Comparison of ENCODE assay signal across 11 mouse cellular contexts in genomic region chrX:56136336-56136909, GRCm38 (mm10). TPM values are rescaled to one million over a fixed set of nuclear protein-coding genes. Genes with fewer than 3 reads are reported as not detected.
A peak's percentile ranks its signal among the peaks of the same experiment; 100 is the strongest.
DNase-seq lines count a peak whose midpoint lies in the region; TF ChIP-seq lines count a peak whose summit lies in the region.
"Not testable (repeated sequence)": the region's sequence is repeated elsewhere in the genome, so short reads cannot be mapped to it uniquely, and the experiment has no call there.
"Had no signal": no experiment of that assay in that cellular context is flagged by ENCODE, and none has a peak within 500 bp of the region (broad histone marks: within the 10 kb centered on the region; RNA-seq: fewer than 3 reads in every experiment).

Gene 3830403N18Rik (plus strand): TSS chrX:56136572.

- TF ChIP-seq POLR2A in CH12.LX (IDR thresholded peaks at IDR 0.05; ENCODE audit: low read depth, low read length), result peak; percentile 38; the same call in 1 of the 2 replicates
- not testable (repeated sequence) for TF ChIP-seq POLR2A in myocyte (IDR thresholded peaks at IDR 0.05; ENCODE audit: insufficient read length, low read depth); testis, adult 2 months (IDR thresholded peaks at IDR 0.05; ENCODE audit: control insufficient read depth, low read depth, low read length)

- H3K4me3 ChIP-seq in CH12.LX (replicated peaks in 1 of 3; ENCODE audit: low read depth in 2 of 3, low read length in 2 of 3, poor library complexity in 1 of 3) (peak within 1 kb of the TSS; percentile 36 to 62 (median 50)), myocyte (peak within 1 kb of the TSS; percentile 20)
- peak within 1 kb of the TSS; percentile 17 for H3K4me3 ChIP-seq in testis, adult 2 months (ENCODE audit: control insufficient read depth, low read depth, low read length)

- H3K27me3 ChIP-seq in CH12.LX (replicated peaks); myocyte (ENCODE audit: control insufficient read depth, insufficient read depth, insufficient read length); testis, adult 2 months (ENCODE audit: control insufficient read depth, insufficient read depth, low read length): not testable (repeated sequence)

- dilution Hi-C loops in CH12.LX (cut with MboI; ENCODE audit: extremely low pct_ligation_motif_present, extremely low pct_unique_long_range_greater_than_20kb, low sequenced_read_pairs), result not testable (repeated sequence)

- H3K79me2 ChIP-seq in CH12.LX (replicated peaks; ENCODE audit: control insufficient read depth, extremely low read depth, insufficient read depth, poor library complexity, severe bottlenecking), result not testable (repeated sequence)
- peaks cover 13% of the 10 kb centered on the region for H3K79me2 ChIP-seq in myocyte (ENCODE audit: control insufficient read depth, insufficient read depth)

- TF ChIP-seq RAD21 in CH12.LX (IDR thresholded peaks at IDR 0.05; ENCODE audit: low read depth, low read length), result not testable (repeated sequence)

- not testable (repeated sequence) for H3ac ChIP-seq in myocyte (ENCODE audit: control insufficient read depth, insufficient read length)

- peak within 1 kb of the TSS; percentile 66 for H3K9ac ChIP-seq in CH12.LX (ENCODE audit: insufficient read depth, low read depth)

- TF ChIP-seq CTCF in CH12.LX (conservative IDR thresholded peaks at IDR 0.05 in 1 of 2, IDR thresholded peaks at IDR 0.05 in 1 of 2; ENCODE audit: low read depth in 2 of 2, low read length in 2 of 2); testis, adult 2 months (IDR thresholded peaks at IDR 0.05; ENCODE audit: control insufficient read depth, insufficient read depth, insufficient replicate concordance, low read depth, low read length): not testable (repeated sequence)

- H3K4me1 ChIP-seq in CH12.LX (ENCODE audit: control insufficient read depth in 1 of 2, insufficient read depth in 2 of 2); testis, adult 2 months (ENCODE audit: control insufficient read depth, insufficient read depth, low read length): not testable (repeated sequence)

- DNase-seq in 416B (ENCODE audit: low read depth), result peak; percentile 0
- peak; percentile 61 for DNase-seq in CH12.LX (ENCODE audit: extremely low read depth)
- DNase-seq in MEL-GATA-1-ER (ENCODE audit: extremely low read depth, low read depth), result peak; percentile 87
- peak; percentile 1 for DNase-seq in NIH3T3 (ENCODE audit: low read depth)

- TF ChIP-seq EP300 in CH12.LX (IDR thresholded peaks at IDR 0.05; ENCODE audit: low read length), result not testable (repeated sequence)

- H3K4me2 ChIP-seq in CH12.LX (ENCODE audit: insufficient read depth, low read depth, poor library complexity, severe bottlenecking), result not testable (repeated sequence)
- H3K4me2 ChIP-seq in myocyte (ENCODE audit: low read depth), result peak within 1 kb of the TSS; percentile 69

- in situ Hi-C loops in CH12.LX (cut with MboI; ENCODE audit: low pct_ligation_motif_present, low pct_unique_long_range_greater_than_20kb, low sequenced_read_pairs), result not testable (repeated sequence)

- H3K9me3 ChIP-seq in CH12.LX (replicated peaks; ENCODE audit: low read length), result not testable (repeated sequence)

- not testable (repeated sequence) for H3K27ac ChIP-seq in CH12.LX (ENCODE audit: insufficient read depth, low read depth)
- H3K27ac ChIP-seq in testis, adult 2 months (ENCODE audit: control insufficient read depth, insufficient read depth, low read depth, low read length), result 0 out of 2 replicates have a peak within 1 kb of the TSS, but pooled peaks have one; percentile 13

- not testable (repeated sequence) for H3K36me3 ChIP-seq in CH12.LX (replicated peaks in 1 of 2; ENCODE audit: control insufficient read depth in 1 of 2, insufficient read depth in 1 of 2, low read length in 1 of 2); myocyte (ENCODE audit: control insufficient read depth, insufficient read depth); testis, adult 2 months (ENCODE audit: control insufficient read depth, insufficient read depth, low read length)

TF ChIP-seq in CH12.LX, 34 proteins besides CTCF, POLR2A, EP300 and RAD21:
- TF ChIP-seq TCF12 (IDR thresholded peaks at IDR 0.05; ENCODE audit: low read depth, low read length), result 0 out of 2 replicates have a peak, but pooled peaks have one; percentile 31
- peak; percentile 57 for TF ChIP-seq NRF1 (IDR thresholded peaks at IDR 0.05; ENCODE audit: low read depth, low read length)
- peak; percentile 66; the same call in 1 of the 2 replicates for TF ChIP-seq ELF1 (IDR thresholded peaks at IDR 0.05; ENCODE audit: low read depth, low read length)
- TF ChIP-seq NELFE (IDR thresholded peaks at IDR 0.05; ENCODE audit: low read depth, low read length), result peak; percentile 40; the same call in 1 of the 2 replicates
- TF ChIP-seq SIN3A (IDR thresholded peaks at IDR 0.05; ENCODE audit: low read length), result 0 out of 2 replicates have a peak, but pooled peaks have one; percentile 31
- peak; percentile 53 for TF ChIP-seq HCFC1 (IDR thresholded peaks at IDR 0.05; ENCODE audit: low read depth, low read length)

RNA-seq across cellular contexts. Expression of gene 3830403N18Rik, which starts in this region (rescaled TPM):
- total RNA-seq in CH12.LX (2012; rRNA removed) (42.1 and 50.5 TPM in 2 replicates), CH12.LX (2014; rRNA removed) (215 and 257 TPM in 2 replicates)
- polyA plus RNA-seq in CH12.LX (2012; ENCODE audit: insufficient read length, low read depth) (106 and 121 TPM in 2 replicates), myocyte (2012; fragmentation: generic; extraction: Trizol) (19.6 TPM)
- 0.54 and 0.84 TPM in 2 replicates for polyA plus RNA-seq in testis, adult 2 months (2012; rRNA removed)
- total RNA-seq: adrenal gland, postnatal 10 days; adrenal gland, postnatal 25 days had no signal
- polyA plus RNA-seq: adrenal gland, adult 2 months; erythroblast, embryonic 14.5 days; frontal cortex, adult 2 months had no signal

Comparison
In these comparisons a context has a peak if more than half of its experiments do, and no peak if none do; other contexts are left out.
1. RNA of gene 3830403N18Rik (polyA plus RNA-seq): 106 to 121 TPM in CH12.LX and 19.6 TPM in myocyte (single experiment); 0.54 to 0.84 TPM in testis, adult 2 months; every median in the first group is over 10 times any median in the second.
2. DNase-seq: peak in every context shown above with its lines; median percentile 87 in MEL-GATA-1-ER; 61 in CH12.LX; 1 in NIH3T3; 0 in 416B.
3. Peak in every context shown above with its lines, with median percentiles within 50 percentile points of each other: H3K4me3 ChIP-seq.